Mouse (Mus musculus): Measurements from ENCODE around the gene Hbs1l. TPM values are rescaled to one million over a fixed set of nuclear protein-coding genes. Genes with fewer than 3 reads are reported as not detected.

Hbs1l gene
- total and polyA plus RNA-seq, 2 experiments, result 17.1 to 78.1 TPM

GRCm38 (mm10) chr10:21353890-21354289 is 58.1 kb downstream of the Hbs1l start:
- Histone ChIP-seq H3K9ac (ENCODE audit: low read depth, low read length) (no peak overlapping the region), H3K27me3 (ENCODE audit: control insufficient read depth, insufficient read depth, low read length) (no peaks in the 10 kb centered on the region), H3K4me1 (ENCODE audit: control insufficient read depth, insufficient read depth, low read length) (peaks cover 9% of the 10 kb centered on the region; the same call in 1 of the 2 replicates), H3K36me3 (ENCODE audit: control insufficient read depth, insufficient read depth, low read length) (peaks cover 44% of the 10 kb centered on the region), H3K4me3 (ENCODE audit: insufficient read depth, low read depth, low read length) (no peak overlapping the region), H3K27ac (replicated peaks; ENCODE audit: insufficient read depth, low read depth, low read length) (no peak overlapping the region), H3K79me2 (ENCODE audit: control insufficient read depth, insufficient read depth, low read length) (no peaks in the 10 kb centered on the region)
- WGBS, result 79% methylated on average over 5 of the region's 5 CpGs
- no peak for DNase-seq (ENCODE audit: extremely low read depth, low read depth, low spot score)
- TF ChIP-seq CTCF (IDR thresholded peaks at IDR 0.05; ENCODE audit: low read depth, low read length) (no peak), POLR2A (IDR thresholded peaks at IDR 0.05; ENCODE audit: extremely low read depth, insufficient read depth, low read length) (no peak)

GRCm38 (mm10) chr10:21354506-21354905 is 58.7 kb downstream of the Hbs1l start:
- H3K36me3 ChIP-seq (ENCODE audit: control insufficient read depth, insufficient read depth, low read length), result peaks cover 50% of the 10 kb centered on the region
- H3K27me3 ChIP-seq (ENCODE audit: control insufficient read depth, insufficient read depth, low read length), result no peaks in the 10 kb centered on the region
- no peak overlapping the region for H3K27ac ChIP-seq (replicated peaks; ENCODE audit: insufficient read depth, low read depth, low read length)
- no peak overlapping the region for H3K4me3 ChIP-seq (ENCODE audit: insufficient read depth, low read depth, low read length)
- no peak for TF ChIP-seq CTCF (IDR thresholded peaks at IDR 0.05; ENCODE audit: low read depth, low read length)
- WGBS, result 96% methylated on average over 7 of the region's 7 CpGs
- no peaks in the 10 kb centered on the region for H3K79me2 ChIP-seq (ENCODE audit: control insufficient read depth, insufficient read depth, low read length)
- peaks cover 9% of the 10 kb centered on the region; the same call in 1 of the 2 replicates for H3K4me1 ChIP-seq (ENCODE audit: control insufficient read depth, insufficient read depth, low read length)
- no peak overlapping the region for H3K9ac ChIP-seq (ENCODE audit: low read depth, low read length)
- DNase-seq (ENCODE audit: extremely low read depth, low read depth, low spot score), result no peak

- Histone ChIP-seq H3K4me1 (ENCODE audit: control insufficient read depth, insufficient read depth, low read length) (no peaks in the 10 kb centered on the region), H3K9ac (ENCODE audit: low read depth, low read length) (no peak overlapping the region), H3K79me2 (ENCODE audit: control insufficient read depth, insufficient read depth, low read length) (no peaks in the 10 kb centered on the region), H3K27ac (replicated peaks; ENCODE audit: insufficient read depth, low read depth, low read length) (no peak overlapping the region), H3K36me3 (ENCODE audit: control insufficient read depth, insufficient read depth, low read length) (peaks cover 54% of the 10 kb centered on the region), H3K4me3 (ENCODE audit: insufficient read depth, low read depth, low read length) (no peak overlapping the region), H3K27me3 (ENCODE audit: control insufficient read depth, insufficient read depth, low read length) (no peaks in the 10 kb centered on the region)
- no peak for DNase-seq (ENCODE audit: extremely low read depth, low read depth, low spot score)
- WGBS, result 93% methylated on average over 8 of the region's 8 CpGs
- no peak for TF ChIP-seq CTCF (IDR thresholded peaks at IDR 0.05; ENCODE audit: low read depth, low read length)
- no peak for TF ChIP-seq POLR2A (IDR thresholded peaks at IDR 0.05; ENCODE audit: extremely low read depth, insufficient read depth, low read length)
Measured at GRCm38 (mm10) chr10:21357986-21358385, 62.2 kb downstream of the Hbs1l start.

GRCm38 (mm10) chr10:21359086-21359485 is 63.3 kb downstream of the Hbs1l start:
- Histone ChIP-seq H3K4me3 (ENCODE audit: insufficient read depth, low read depth, low read length) (no peak overlapping the region), H3K27ac (replicated peaks; ENCODE audit: insufficient read depth, low read depth, low read length) (no peak overlapping the region), H3K9ac (ENCODE audit: low read depth, low read length) (no peak overlapping the region), H3K27me3 (ENCODE audit: control insufficient read depth, insufficient read depth, low read length) (no peaks in the 10 kb centered on the region), H3K79me2 (ENCODE audit: control insufficient read depth, insufficient read depth, low read length) (no peaks in the 10 kb centered on the region), H3K4me1 (ENCODE audit: control insufficient read depth, insufficient read depth, low read length) (no peaks in the 10 kb centered on the region), H3K36me3 (ENCODE audit: control insufficient read depth, insufficient read depth, low read length) (peaks cover 58% of the 10 kb centered on the region)
- no peak for TF ChIP-seq POLR2A (IDR thresholded peaks at IDR 0.05; ENCODE audit: extremely low read depth, insufficient read depth, low read length)
- no peak for TF ChIP-seq CTCF (IDR thresholded peaks at IDR 0.05; ENCODE audit: low read depth, low read length)
- DNase-seq (ENCODE audit: extremely low read depth, low read depth, low spot score), result no peak
- WGBS, result 41% methylated on average over 4 of the region's 4 CpGs

- H3K36me3 ChIP-seq (ENCODE audit: control insufficient read depth, insufficient read depth, low read length), result peaks cover 52% of the 10 kb centered on the region
- H3K79me2 ChIP-seq (ENCODE audit: control insufficient read depth, insufficient read depth, low read length), result no peaks in the 10 kb centered on the region
- no peaks in the 10 kb centered on the region for H3K4me1 ChIP-seq (ENCODE audit: control insufficient read depth, insufficient read depth, low read length)
- TF ChIP-seq CTCF (IDR thresholded peaks at IDR 0.05; ENCODE audit: low read depth, low read length) (no peak), POLR2A (IDR thresholded peaks at IDR 0.05; ENCODE audit: extremely low read depth, insufficient read depth, low read length) (no peak)
- H3K27me3 ChIP-seq (ENCODE audit: control insufficient read depth, insufficient read depth, low read length), result no peaks in the 10 kb centered on the region
- H3K4me3 ChIP-seq (ENCODE audit: insufficient read depth, low read depth, low read length), result no peak overlapping the region
- no peak overlapping the region for H3K27ac ChIP-seq (replicated peaks; ENCODE audit: insufficient read depth, low read depth, low read length)
- H3K9ac ChIP-seq (ENCODE audit: low read depth, low read length), result no peak overlapping the region
- no peak for DNase-seq (ENCODE audit: extremely low read depth, low read depth, low spot score)
- 89% methylated on average over 7 of the region's 7 CpGs for WGBS
Measured at GRCm38 (mm10) chr10:21361871-21362270, 66.1 kb downstream of the Hbs1l start.

- H3K27ac ChIP-seq (replicated peaks; ENCODE audit: insufficient read depth, low read depth, low read length), result no peak overlapping the region
- DNase-seq (ENCODE audit: extremely low read depth, low read depth, low spot score), result no peak
- 91% methylated on average over 4 of the region's 4 CpGs for WGBS
- TF ChIP-seq POLR2A (IDR thresholded peaks at IDR 0.05; ENCODE audit: extremely low read depth, insufficient read depth, low read length) (no peak), CTCF (IDR thresholded peaks at IDR 0.05; ENCODE audit: low read depth, low read length) (no peak)
- H3K27me3 ChIP-seq (ENCODE audit: control insufficient read depth, insufficient read depth, low read length), result no peaks in the 10 kb centered on the region
- H3K79me2 ChIP-seq (ENCODE audit: control insufficient read depth, insufficient read depth, low read length), result no peaks in the 10 kb centered on the region
- peaks cover 53% of the 10 kb centered on the region for H3K36me3 ChIP-seq (ENCODE audit: control insufficient read depth, insufficient read depth, low read length)
- no peak overlapping the region for H3K9ac ChIP-seq (ENCODE audit: low read depth, low read length)
- H3K4me3 ChIP-seq (ENCODE audit: insufficient read depth, low read depth, low read length), result no peak overlapping the region
- no peaks in the 10 kb centered on the region for H3K4me1 ChIP-seq (ENCODE audit: control insufficient read depth, insufficient read depth, low read length)
Measured at GRCm38 (mm10) chr10:21363297-21363696, 67.5 kb downstream of the Hbs1l start.

All from liver, adult 2 months (tissue).